Mouse (Mus musculus) lung, adult 2 months (tissue): ENCODE measurements at regions not wholly inside any gene's neighbourhood (a gene's known extent, or its start where the extent isn't known, plus 50 kb on each side); places are given as distances from the start of the nearest gene placed in this dataset.

Experiments used
- CTCF ChIP-seq: fragments of 200-500 bp; IDR thresholded peaks from 2 replicates; pipeline ENCODE4 v1.5.1; 2011; ENCODE audit warnings: mild to moderate bottlenecking, low read length, control low read depth; ENCODE audit not compliant: insufficient read depth
- POLR2A ChIP-seq: fragments of 200-500 bp; IDR thresholded peaks from 2 replicates; pipeline ENCODE4 v1.6.1; 2011; ENCODE audit warnings: low read depth, mild to moderate bottlenecking, control low read depth, low read length, borderline replicate concordance; ENCODE audit errors: extremely low read depth

GRCm38 (mm10) chr5:28012496-28012895 lies 58.7 kb upstream of the Insig1 start:
- TF ChIP-seq CTCF (no peak), POLR2A (no peak)
